Comparison of ENCODE assay signal across 8 mouse cellular contexts in genomic region chr1:79822806-79823525, GRCm38 (mm10). TPM values are rescaled to one million over a fixed set of nuclear protein-coding genes. Genes with fewer than 3 reads are reported as not detected.
DNase-seq lines count a peak whose midpoint lies in the region.

No protein-coding gene starts in this region.

- peak; percentile 60 for DNase-seq in layer of hippocampus, adult 11-12 months (ENCODE audit: low spot score)
- DNase-seq in layer of hippocampus, adult 9-10 months (ENCODE audit: low spot score): no peak
- peak; percentile 16 for DNase-seq in cerebellum, adult 9-10 months
- DNase-seq in heart, postnatal 10 days: peak; percentile 77 to 82
- DNase-seq in left cerebral cortex, postnatal 4 days: peak; percentile 56
- DNase-seq in right cerebral cortex, postnatal 4 days: peak; percentile 36
- no peak for DNase-seq in thymus, postnatal 14 days
- no peak for DNase-seq in thymus, postnatal 25 days

- intact Hi-C loops in heart, postnatal 10 days (cut with DNase I): no loop called here
- intact Hi-C loops in left cerebral cortex, postnatal 4 days (cut with DNase I): no loop called here

RNA-seq across cellular contexts. Expression of gene Serpine2, which starts 38.0 kb away (rescaled TPM):
- total RNA-seq in heart, postnatal 10 days (2021): 10 to 100 TPM; 40.1 to 42.9 TPM
- 100 to 1,000 TPM; 122 to 129 TPM for total RNA-seq in left cerebral cortex, postnatal 4 days (2021)

RNA-seq across cellular contexts. Expression of gene Wdfy1, which starts 47.0 kb away (rescaled TPM):
- 10 to 100 TPM; 21.9 to 29.2 TPM for total RNA-seq in heart, postnatal 10 days (2021)
- total RNA-seq in left cerebral cortex, postnatal 4 days (2021): 10 to 100 TPM; 56.1 to 59.6 TPM

RNA-seq across cellular contexts. Expression of gene Mrpl44, which starts 47.1 kb away (rescaled TPM):
- 10 to 100 TPM; 48.8 to 50.2 TPM for total RNA-seq in heart, postnatal 10 days (2021)
- total RNA-seq in left cerebral cortex, postnatal 4 days (2021): 10 to 100 TPM; 21.0 to 22.4 TPM

Comparison
In these comparisons a context has a peak if more than half of its experiments do, and no peak if none do; other contexts are left out.
1. DNase-seq: peak in layer of hippocampus, adult 11-12 months (single experiment), cerebellum, adult 9-10 months (single experiment), heart, postnatal 10 days (2 of 2), left cerebral cortex, postnatal 4 days (single experiment) and right cerebral cortex, postnatal 4 days (single experiment); none in layer of hippocampus, adult 9-10 months (single experiment), thymus, postnatal 14 days (single experiment) and thymus, postnatal 25 days (single experiment).